Mouse (Mus musculus) kidney, embryonic 15.5 days (tissue): ENCODE measurements around the gene Smtnl2. TPM values are rescaled to one million over a fixed set of nuclear protein-coding genes. Genes with fewer than 3 reads are reported as not detected.
A peak's percentile ranks its signal among the peaks of the same experiment; 100 is the strongest.

Experiments used
- ATAC-seq: fragments of 200-750 bp; cut with Nextera tagmentation; replicated peaks from 2 replicates; pipeline ENCODE4 v1.8.0; 2017; ENCODE audit warnings: moderate TSS enrichment; ENCODE audit not compliant: low FRiP score
- H3K27ac ChIP-seq: fragments of 300-500 bp; sonication (generic); 2 replicates; pipeline ENCODE4 v1.5.1; 2015; ENCODE audit warnings: mild to moderate bottlenecking, inconsistent platforms
- H3K27me3 ChIP-seq: fragments of 300-500 bp; sonication (generic); 2 replicates; pipeline ENCODE4 v1.6.1; 2015; ENCODE audit warnings: inconsistent platforms
- H3K36me3 ChIP-seq: fragments of 300-500 bp; sonication (generic); 2 replicates; pipeline ENCODE4 v1.6.1; 2015; ENCODE audit warnings: inconsistent platforms
- H3K4me1 ChIP-seq: fragments of 300-500 bp; sonication (generic); 2 replicates; pipeline ENCODE4 v1.6.1; 2015; ENCODE audit warnings: inconsistent platforms
- H3K4me2 ChIP-seq: fragments of 300-500 bp; sonication (generic); 2 replicates; pipeline ENCODE4 v1.6.1; 2015; ENCODE audit warnings: moderate library complexity, mild to moderate bottlenecking, inconsistent platforms
- H3K4me3 ChIP-seq: fragments of 300-500 bp; sonication (generic); replicated peaks from 2 replicates; pipeline ENCODE4 v1.5.1; 2015; ENCODE audit warnings: mild to moderate bottlenecking, inconsistent platforms
- H3K9ac ChIP-seq: fragments of 300-500 bp; sonication (generic); 2 replicates; pipeline ENCODE4 v1.6.1; 2015; ENCODE audit warnings: mild to moderate bottlenecking, inconsistent platforms
- H3K9me3 ChIP-seq: fragments of 300-500 bp; sonication (generic); replicated peaks from 2 replicates; pipeline ENCODE4 v1.6.1; 2016; ENCODE audit warnings: inconsistent platforms
- WGBS: fragments of 180-500 bp; shearing (Covaris S2); methylation state at CpG from one replicate; pipeline ENCODE4 v1.1.7; 2015; ENCODE audit warnings: mixed read lengths; 5-methylcytosine and 5-hydroxymethylcytosine counted together
- polyA plus RNA-seq: library from polyadenylated mRNA; unstranded; fragments of >200 nt; fragmentation: Nextera tagmentation; extraction: Ambion mirVana; gene quantifications from 2 replicates; pipeline ENCODE4 v1.2.1, GENCODE M21; 2015

Smtnl2 gene
- polyA plus RNA-seq, 1 experiment from 2014 or later: 109 TPM

GRCm38 (mm10) chr11:72421518-72422278 lies 10.2 kb upstream of the Smtnl2 start:
- H3K4me3 ChIP-seq: no peak overlapping the region
- H3K9ac ChIP-seq: no peak overlapping the region
- ATAC-seq: no peak
- 90% methylated on average over 11 of the region's 11 CpGs for WGBS
- H3K27ac ChIP-seq: no peak overlapping the region
- H3K27me3 ChIP-seq: no peaks in the 10 kb centered on the region
- peaks cover 17% of the 10 kb centered on the region for H3K4me1 ChIP-seq
- H3K4me2 ChIP-seq: no peak overlapping the region
- no peaks in the 10 kb centered on the region for H3K36me3 ChIP-seq
- no peaks in the 10 kb centered on the region for H3K9me3 ChIP-seq

- WGBS: 86% methylated on average over 6 of the region's 6 CpGs
- H3K27ac ChIP-seq: no peak overlapping the region
- no peak for ATAC-seq
Observed at GRCm38 (mm10) chr11:72420460-72421122, 9.1 kb upstream of the Smtnl2 start.

GRCm38 (mm10) chr11:72419006-72419405 lies 7.5 kb upstream of the Smtnl2 start:
- no peaks in the 10 kb centered on the region; the same call in 1 of the 2 replicates for H3K27me3 ChIP-seq
- H3K36me3 ChIP-seq: no peaks in the 10 kb centered on the region
- WGBS: 61% methylated on average over 6 of the region's 6 CpGs
- no peaks in the 10 kb centered on the region for H3K9me3 ChIP-seq
- H3K4me2 ChIP-seq: no peak overlapping the region
- ATAC-seq: no peak
- H3K9ac ChIP-seq: no peak overlapping the region
- H3K4me1 ChIP-seq: peaks cover 31% of the 10 kb centered on the region
- H3K4me3 ChIP-seq: no peak overlapping the region
- H3K27ac ChIP-seq: peak overlapping the region; percentile 56; the same call in 1 of the 2 replicates

More at GRCm38 (mm10) chr11:72420460-72421122, 9.1 kb upstream of the Smtnl2 start:
- Histone ChIP-seq H3K27me3 (no peaks in the 10 kb centered on the region), H3K36me3 (no peaks in the 10 kb centered on the region), H3K4me3 (no peak overlapping the region), H3K4me1 (peaks cover 17% of the 10 kb centered on the region), H3K4me2 (no peak overlapping the region), H3K9me3 (no peaks in the 10 kb centered on the region), H3K9ac (no peak overlapping the region)

- ATAC-seq: no peak
- no peak overlapping the region for H3K4me3 ChIP-seq
- H3K27ac ChIP-seq: peak overlapping the region; percentile 56
- 34% methylated on average over 8 of the region's 8 CpGs for WGBS
- H3K9ac ChIP-seq: no peak overlapping the region
- no peaks in the 10 kb centered on the region; the same call in 1 of the 2 replicates for H3K27me3 ChIP-seq
- no peaks in the 10 kb centered on the region for H3K36me3 ChIP-seq
- no peaks in the 10 kb centered on the region for H3K9me3 ChIP-seq
- no peak overlapping the region for H3K4me2 ChIP-seq
- peaks cover 39% of the 10 kb centered on the region for H3K4me1 ChIP-seq
Observed at GRCm38 (mm10) chr11:72418227-72418626, 6.7 kb upstream of the Smtnl2 start.

- 15% methylated on average over 4 of the region's 4 CpGs for WGBS
- no peak overlapping the region for H3K4me2 ChIP-seq
- no peak overlapping the region for H3K9ac ChIP-seq
- no peak overlapping the region for H3K27ac ChIP-seq
- no peak for ATAC-seq
- H3K27me3 ChIP-seq: no peaks in the 10 kb centered on the region; the same call in 1 of the 2 replicates
- no peak overlapping the region for H3K4me3 ChIP-seq
- no peaks in the 10 kb centered on the region for H3K9me3 ChIP-seq
- no peaks in the 10 kb centered on the region for H3K36me3 ChIP-seq
- peaks cover 47% of the 10 kb centered on the region for H3K4me1 ChIP-seq
Observed at GRCm38 (mm10) chr11:72417376-72417775, 5.9 kb upstream of the Smtnl2 start.

GRCm38 (mm10) chr11:72416666-72417065 lies 5.2 kb upstream of the Smtnl2 start:
- Histone ChIP-seq H3K9ac (no peak overlapping the region), H3K36me3 (no peaks in the 10 kb centered on the region), H3K4me3 (no peak overlapping the region), H3K27ac (no peak overlapping the region), H3K4me2 (no peak overlapping the region), H3K9me3 (no peaks in the 10 kb centered on the region), H3K27me3 (no peaks in the 10 kb centered on the region; the same call in 1 of the 2 replicates), H3K4me1 (peaks cover 54% of the 10 kb centered on the region)
- 81% methylated on average over 5 of the region's 5 CpGs for WGBS
- ATAC-seq: no peak

GRCm38 (mm10) chr11:72415155-72415554 lies 3.6 kb upstream of the Smtnl2 start:
- Histone ChIP-seq H3K27me3 (no peaks in the 10 kb centered on the region; the same call in 1 of the 2 replicates), H3K9ac (no peak overlapping the region), H3K36me3 (no peaks in the 10 kb centered on the region), H3K4me2 (no peak overlapping the region), H3K9me3 (no peaks in the 10 kb centered on the region), H3K27ac (no peak overlapping the region), H3K4me1 (peaks cover 69% of the 10 kb centered on the region), H3K4me3 (no peak overlapping the region)
- no peak for ATAC-seq
- 62% methylated on average over 8 of the region's 8 CpGs for WGBS

- WGBS: 53% methylated on average over 5 of the region's 5 CpGs
- ATAC-seq: no peak; the same call in 1 of the 2 replicates
- Histone ChIP-seq H3K9ac (0 out of 2 replicates have a peak overlapping the region, but pooled peaks have one; percentile 2), H3K27me3 (peaks cover 3% of the 10 kb centered on the region; the same call in 1 of the 2 replicates), H3K36me3 (no peaks in the 10 kb centered on the region), H3K4me2 (no peak overlapping the region), H3K9me3 (no peaks in the 10 kb centered on the region), H3K4me1 (peaks cover 82% of the 10 kb centered on the region), H3K27ac (peak overlapping the region; percentile 39), H3K4me3 (no peak overlapping the region)
Observed at GRCm38 (mm10) chr11:72413601-72414190, 2.2 kb upstream of the Smtnl2 start.

- no peak overlapping the region for H3K9ac ChIP-seq
- H3K9me3 ChIP-seq: no peaks in the 10 kb centered on the region
- H3K27ac ChIP-seq: no peak overlapping the region
- H3K4me1 ChIP-seq: peaks cover 82% of the 10 kb centered on the region
- H3K4me2 ChIP-seq: no peak overlapping the region
- H3K4me3 ChIP-seq: no peak overlapping the region
- H3K27me3 ChIP-seq: peaks cover 3% of the 10 kb centered on the region; the same call in 1 of the 2 replicates
- 79% methylated on average over 7 of the region's 7 CpGs for WGBS
- ATAC-seq: no peak
- H3K36me3 ChIP-seq: no peaks in the 10 kb centered on the region
Observed at GRCm38 (mm10) chr11:72413016-72413415, 1.5 kb upstream of the Smtnl2 start.

GRCm38 (mm10) chr11:72411945-72412344 lies 432 bp upstream of the Smtnl2 start:
- Histone ChIP-seq H3K4me3 (peak overlapping the region; percentile 88), H3K4me2 (peak overlapping the region; percentile 97), H3K9ac (peak overlapping the region; percentile 11; the same call in 1 of the 2 replicates), H3K27ac (peak overlapping the region; percentile 97), H3K4me1 (peaks cover 83% of the 10 kb centered on the region), H3K36me3 (no peaks in the 10 kb centered on the region), H3K9me3 (no peaks in the 10 kb centered on the region), H3K27me3 (peaks cover 3% of the 10 kb centered on the region; the same call in 1 of the 2 replicates)
- peak; percentile 30 for ATAC-seq
- 15% methylated on average over 9 of the region's 9 CpGs for WGBS

GRCm38 (mm10) chr11:72410521-72411092 lies 906 bp downstream of the Smtnl2 start:
- Histone ChIP-seq H3K4me2 (peak overlapping the region; percentile 97), H3K36me3 (no peaks in the 10 kb centered on the region), H3K4me1 (peaks cover 97% of the 10 kb centered on the region), H3K9me3 (no peaks in the 10 kb centered on the region), H3K4me3 (peak overlapping the region; percentile 88), H3K9ac (peak overlapping the region; percentile 89), H3K27me3 (peaks cover 3% of the 10 kb centered on the region; the same call in 1 of the 2 replicates), H3K27ac (peak overlapping the region; percentile 97)
- 1% methylated on average over 25 of the region's 25 CpGs for WGBS
- ATAC-seq: peak; percentile 57
